Mouse (Mus musculus): ENCODE results near the gene Slco1a6.

The Slco1a6 gene

GRCm38 (mm10) chr6:142035771-142036170 lies 172.6 kb downstream of the Slco1a6 start:
- in situ Hi-C loops (cut with MboI, MseI) = no loop called here

Data from T-helper 1 cell (primary cell).